Mouse (Mus musculus): ENCODE results near the gene Adarb2. TPM values are rescaled to one million over a fixed set of nuclear protein-coding genes. Genes with fewer than 3 reads are reported as not detected.

The Adarb2 gene
- polyA plus RNA-seq (2014; fragmentation: Nextera tagmentation; extraction: Ambion mirVana), result 6.9 and 10.9 TPM in 2 replicates

DNA sequence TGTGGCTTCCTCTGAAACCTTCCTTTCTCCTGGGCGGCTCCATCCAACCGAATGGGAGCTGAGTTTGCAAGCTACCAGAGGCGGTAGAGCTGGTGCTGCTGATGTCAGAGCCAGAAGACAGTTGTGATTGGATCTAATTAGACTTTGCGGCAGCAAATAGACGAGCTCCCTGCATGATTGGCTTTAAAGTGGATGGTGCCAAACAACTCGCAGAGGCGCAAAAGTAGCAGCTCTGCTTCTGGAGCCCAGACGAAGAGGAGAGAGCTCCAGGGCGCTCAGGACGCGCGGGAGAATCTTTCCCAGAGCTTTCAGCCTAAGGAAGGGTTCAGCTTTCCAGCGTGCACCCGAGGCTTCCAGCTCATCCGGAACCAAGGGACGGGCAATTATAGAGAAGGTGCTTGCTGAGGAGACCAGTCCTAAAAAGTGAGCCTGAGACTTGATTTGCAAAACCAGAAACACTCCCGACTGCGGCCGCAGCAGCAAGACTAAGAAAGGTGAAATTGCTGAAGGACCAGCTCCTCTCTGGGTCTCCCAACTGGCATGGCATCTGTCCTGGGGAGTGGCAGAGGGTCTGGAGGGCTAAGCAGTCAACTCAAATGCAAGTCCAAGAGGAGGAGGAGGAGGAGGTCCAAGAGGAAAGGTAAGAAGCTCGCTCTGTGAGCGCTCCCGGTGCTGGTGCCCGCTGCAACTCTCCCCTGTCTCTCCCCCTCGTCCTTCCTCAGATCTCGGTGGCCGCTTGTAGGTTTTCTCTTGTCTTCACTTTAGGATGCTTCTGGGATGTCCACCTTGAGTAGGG lies at the start of gene Adarb2:
Adarb2 (plus strand) TSS at position 186 of the 796 bp plus-strand sequence.
- WGBS, result under 1% methylated on average over 26 of the region's 26 CpGs
- Histone ChIP-seq H3K4me1 (ENCODE audit: control insufficient read depth, insufficient read depth, low read length) (peaks cover 10% of the 10 kb centered on the region), H3K27ac (ENCODE audit: low read depth, low read length) (no peak within 1 kb of the TSS), H3K9me3 (replicated peaks; ENCODE audit: control insufficient read depth, low read length) (no peaks in the 10 kb centered on the region), H3K4me3 (ENCODE audit: low read depth, low read length) (peak within 1 kb of the TSS; percentile 39), H3K27me3 (replicated peaks; ENCODE audit: control insufficient read depth, insufficient read depth, low read length) (no peaks in the 10 kb centered on the region), H3K4me2 (ENCODE audit: low read length) (peak within 1 kb of the TSS; percentile 89), H3K36me3 (ENCODE audit: control insufficient read depth, insufficient read depth, low read length) (no peaks in the 10 kb centered on the region), H3K9ac (ENCODE audit: low read length) (peak within 1 kb of the TSS; percentile 60)
- ATAC-seq (peak; percentile 94), DNase-seq (ENCODE audit: low spot score) (peak; percentile 93)

DNA sequence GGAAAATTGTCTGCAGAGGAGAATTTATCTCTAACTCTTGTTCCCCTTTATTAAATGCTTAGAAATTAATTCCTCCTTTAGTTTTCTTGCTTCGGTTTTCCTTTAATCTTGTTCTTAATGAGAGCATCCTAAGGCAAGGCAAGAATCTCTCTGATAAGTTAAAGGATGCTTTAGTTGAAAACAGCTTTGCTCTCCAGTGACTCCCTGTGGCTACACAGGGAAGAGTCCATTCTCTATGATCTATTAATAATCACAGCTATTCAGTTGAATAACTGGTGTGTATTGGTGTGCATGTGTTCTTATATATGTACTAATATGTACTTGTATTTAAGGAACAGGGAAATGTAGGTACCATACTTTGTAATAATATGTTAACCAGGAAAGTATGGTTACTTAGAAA lies 28.9 kb upstream of the Adarb2 start:
- no peak overlapping the region for H3K4me2 ChIP-seq (ENCODE audit: low read length)
- DNase-seq (ENCODE audit: low spot score), result peak; percentile 49
- H3K27ac ChIP-seq (ENCODE audit: low read depth, low read length), result no peak overlapping the region
- H3K4me1 ChIP-seq (ENCODE audit: control insufficient read depth, insufficient read depth, low read length), result no peaks in the 10 kb centered on the region
- no peak overlapping the region for H3K9ac ChIP-seq (ENCODE audit: low read length)
- H3K4me3 ChIP-seq (ENCODE audit: low read depth, low read length), result no peak overlapping the region
- no peaks in the 10 kb centered on the region for H3K27me3 ChIP-seq (replicated peaks; ENCODE audit: control insufficient read depth, insufficient read depth, low read length)
- WGBS, result 65% methylated on average over 1 of the region's 1 CpGs
- no peaks in the 10 kb centered on the region for H3K9me3 ChIP-seq (replicated peaks; ENCODE audit: control insufficient read depth, low read length)
- H3K36me3 ChIP-seq (ENCODE audit: control insufficient read depth, insufficient read depth, low read length), result no peaks in the 10 kb centered on the region
- ATAC-seq, result no peak

DNA sequence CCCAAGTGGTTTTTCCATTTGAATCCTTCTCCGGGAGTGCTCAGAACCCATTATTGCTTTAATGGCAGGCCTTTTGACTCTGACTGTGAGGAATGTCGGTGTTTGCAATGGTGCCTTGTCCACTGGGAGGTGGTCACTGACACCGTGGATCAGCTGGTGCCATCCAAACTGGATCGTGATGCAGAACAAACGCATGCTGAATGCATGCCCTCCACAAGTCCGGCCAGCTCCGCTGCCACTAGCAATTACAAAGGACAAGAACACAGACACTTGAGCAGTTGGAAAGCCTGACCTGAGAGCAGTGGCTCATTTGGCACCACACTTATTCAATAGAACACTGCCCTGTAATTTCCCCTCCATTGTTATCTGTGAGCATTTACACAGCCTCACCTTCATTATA lies 10.7 kb upstream of the Adarb2 start:
- Histone ChIP-seq H3K4me1 (ENCODE audit: control insufficient read depth, insufficient read depth, low read length) (no peaks in the 10 kb centered on the region), H3K4me2 (ENCODE audit: low read length) (no peak overlapping the region), H3K36me3 (ENCODE audit: control insufficient read depth, insufficient read depth, low read length) (no peaks in the 10 kb centered on the region), H3K4me3 (ENCODE audit: low read depth, low read length) (no peak overlapping the region), H3K9ac (ENCODE audit: low read length) (no peak overlapping the region), H3K9me3 (replicated peaks; ENCODE audit: control insufficient read depth, low read length) (no peaks in the 10 kb centered on the region), H3K27ac (ENCODE audit: low read depth, low read length) (no peak overlapping the region), H3K27me3 (replicated peaks; ENCODE audit: control insufficient read depth, insufficient read depth, low read length) (no peaks in the 10 kb centered on the region)
- 29% methylated on average over 7 of the region's 7 CpGs for WGBS
- ATAC-seq (no peak), DNase-seq (ENCODE audit: low spot score) (no peak)

DNA sequence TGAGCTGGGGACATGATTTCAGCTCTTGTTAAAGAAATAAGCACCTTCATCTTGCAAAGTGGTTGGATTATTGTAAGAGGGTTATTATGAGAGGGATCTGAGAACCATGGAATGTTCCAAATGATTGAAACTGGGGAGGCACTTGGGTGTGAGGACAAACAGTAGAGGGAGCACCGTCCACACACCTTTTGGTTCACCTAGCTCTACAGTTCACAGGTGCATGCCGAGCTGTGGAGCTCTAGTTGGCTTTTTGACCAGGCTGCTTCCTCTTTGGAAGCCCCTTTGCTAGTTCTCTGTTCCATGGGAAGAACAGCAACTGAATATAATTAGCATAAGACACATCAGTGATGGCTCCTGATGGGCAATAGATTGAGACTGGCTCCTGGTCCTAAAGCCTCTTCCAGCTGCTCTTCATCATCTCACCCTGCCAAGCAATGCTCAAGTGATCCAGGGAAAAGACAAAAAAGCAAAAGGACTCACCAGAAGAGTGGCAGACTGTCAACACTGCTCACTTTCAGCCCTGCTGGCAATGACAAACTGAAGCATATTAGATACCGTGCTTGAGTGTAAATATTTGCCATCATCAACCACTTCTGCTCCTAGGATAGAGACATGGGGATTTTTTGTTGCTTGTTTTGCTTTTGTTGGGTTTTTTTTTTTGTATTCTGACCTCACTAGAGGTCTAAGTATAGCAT lies 3.3 kb upstream of the Adarb2 start:
- no peak; the same call in 1 of the 2 replicates for ATAC-seq
- Histone ChIP-seq H3K4me3 (ENCODE audit: low read depth, low read length) (no peak overlapping the region), H3K9me3 (replicated peaks; ENCODE audit: control insufficient read depth, low read length) (no peaks in the 10 kb centered on the region), H3K27me3 (replicated peaks; ENCODE audit: control insufficient read depth, insufficient read depth, low read length) (no peaks in the 10 kb centered on the region), H3K36me3 (ENCODE audit: control insufficient read depth, insufficient read depth, low read length) (no peaks in the 10 kb centered on the region), H3K9ac (ENCODE audit: low read length) (no peak overlapping the region), H3K4me2 (ENCODE audit: low read length) (no peak overlapping the region), H3K27ac (ENCODE audit: low read depth, low read length) (no peak overlapping the region), H3K4me1 (ENCODE audit: control insufficient read depth, insufficient read depth, low read length) (peaks cover 10% of the 10 kb centered on the region)
- 68% methylated on average over 3 of the region's 3 CpGs for WGBS
- DNase-seq (ENCODE audit: low spot score), result peak; percentile 62

DNA sequence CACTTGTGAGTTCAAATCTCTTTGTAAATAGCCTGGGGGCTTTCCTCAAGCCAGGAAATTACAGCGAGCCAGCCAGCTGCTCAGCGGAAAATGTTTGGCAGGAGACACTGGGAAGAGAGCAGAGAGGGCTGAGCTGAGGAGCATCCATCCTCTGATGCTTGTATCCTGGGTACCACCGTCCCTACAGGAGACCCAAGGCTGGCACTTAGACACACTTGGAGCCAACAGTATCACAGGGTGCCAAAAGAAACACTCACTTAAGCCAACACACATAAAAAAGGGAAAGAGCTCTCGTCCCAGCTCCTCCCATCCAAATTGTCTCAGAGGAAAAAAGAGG lies 779 bp downstream of the Adarb2 start:
- Histone ChIP-seq H3K27me3 (replicated peaks; ENCODE audit: control insufficient read depth, insufficient read depth, low read length) (no peaks in the 10 kb centered on the region), H3K9ac (ENCODE audit: low read length) (peak overlapping the region; percentile 60), H3K36me3 (ENCODE audit: control insufficient read depth, insufficient read depth, low read length) (no peaks in the 10 kb centered on the region), H3K27ac (ENCODE audit: low read depth, low read length) (no peak overlapping the region), H3K4me2 (ENCODE audit: low read length) (peak overlapping the region; percentile 89), H3K4me3 (ENCODE audit: low read depth, low read length) (peak overlapping the region; percentile 39), H3K4me1 (ENCODE audit: control insufficient read depth, insufficient read depth, low read length) (peaks cover 10% of the 10 kb centered on the region), H3K9me3 (replicated peaks; ENCODE audit: control insufficient read depth, low read length) (no peaks in the 10 kb centered on the region)
- ATAC-seq (no peak), DNase-seq (ENCODE audit: low spot score) (peak; percentile 65)
- under 1% methylated on average over 4 of the region's 4 CpGs for WGBS

DNA sequence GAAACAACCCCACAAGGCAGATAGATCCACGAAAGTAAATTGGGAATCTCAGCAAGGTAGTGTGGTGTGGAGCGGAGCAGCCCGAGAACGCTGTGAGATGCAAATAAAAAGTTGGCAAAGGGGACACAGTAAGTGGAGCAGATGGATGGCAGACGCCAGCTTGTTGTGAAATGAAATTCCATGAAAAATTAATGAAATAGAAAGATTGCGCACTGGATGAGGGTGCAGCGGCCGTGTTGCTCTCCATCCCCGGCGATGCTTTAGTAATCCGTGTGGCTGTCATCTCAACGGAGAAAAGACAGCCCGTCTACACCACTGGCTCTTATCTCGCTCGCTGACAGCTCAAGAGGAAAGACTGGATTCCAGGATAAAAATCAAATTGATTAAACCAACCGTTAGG lies 4.7 kb downstream of the Adarb2 start:
- WGBS, result 60% methylated on average over 16 of the region's 16 CpGs
- ATAC-seq (peak; percentile 38; the same call in 1 of the 2 replicates), DNase-seq (ENCODE audit: low spot score) (peak; percentile 76)
- H3K4me3 ChIP-seq (ENCODE audit: low read depth, low read length), result no peak overlapping the region
- H3K27ac ChIP-seq (ENCODE audit: low read depth, low read length), result no peak overlapping the region
- H3K4me2 ChIP-seq (ENCODE audit: low read length), result peak overlapping the region; percentile 23
- no peaks in the 10 kb centered on the region for H3K36me3 ChIP-seq (ENCODE audit: control insufficient read depth, insufficient read depth, low read length)
- no peak overlapping the region for H3K9ac ChIP-seq (ENCODE audit: low read length)
- H3K4me1 ChIP-seq (ENCODE audit: control insufficient read depth, insufficient read depth, low read length), result peaks cover 10% of the 10 kb centered on the region
- no peaks in the 10 kb centered on the region for H3K27me3 ChIP-seq (replicated peaks; ENCODE audit: control insufficient read depth, insufficient read depth, low read length)
- no peaks in the 10 kb centered on the region for H3K9me3 ChIP-seq (replicated peaks; ENCODE audit: control insufficient read depth, low read length)

DNA sequence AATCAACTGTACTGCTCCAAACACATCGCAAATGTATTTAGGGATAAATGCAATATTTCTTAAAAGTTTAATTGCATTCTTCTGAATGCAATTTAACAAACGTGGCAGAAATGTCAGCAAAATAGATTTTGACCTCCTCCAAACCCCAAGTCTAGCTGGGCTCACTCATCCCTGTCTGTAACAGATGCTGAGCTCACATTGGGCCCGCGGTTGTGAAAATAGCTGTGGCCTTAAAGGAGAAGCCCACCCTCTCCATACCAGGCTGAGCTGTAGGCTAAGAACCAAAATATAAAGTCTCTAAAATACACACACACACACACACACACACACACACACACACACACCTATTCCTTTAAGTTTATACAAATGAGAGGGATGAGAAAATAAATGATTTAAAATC lies 8.1 kb downstream of the Adarb2 start:
- Histone ChIP-seq H3K4me1 (ENCODE audit: control insufficient read depth, insufficient read depth, low read length) (no peaks in the 10 kb centered on the region), H3K36me3 (ENCODE audit: control insufficient read depth, insufficient read depth, low read length) (no peaks in the 10 kb centered on the region), H3K4me2 (ENCODE audit: low read length) (no peak overlapping the region), H3K27me3 (replicated peaks; ENCODE audit: control insufficient read depth, insufficient read depth, low read length) (no peaks in the 10 kb centered on the region), H3K4me3 (ENCODE audit: low read depth, low read length) (no peak overlapping the region), H3K9ac (ENCODE audit: low read length) (no peak overlapping the region), H3K9me3 (replicated peaks; ENCODE audit: control insufficient read depth, low read length) (no peaks in the 10 kb centered on the region), H3K27ac (ENCODE audit: low read depth, low read length) (no peak overlapping the region)
- ATAC-seq, result no peak
- 74% methylated on average over 4 of the region's 4 CpGs for WGBS
- no peak for DNase-seq (ENCODE audit: low spot score)

DNA sequence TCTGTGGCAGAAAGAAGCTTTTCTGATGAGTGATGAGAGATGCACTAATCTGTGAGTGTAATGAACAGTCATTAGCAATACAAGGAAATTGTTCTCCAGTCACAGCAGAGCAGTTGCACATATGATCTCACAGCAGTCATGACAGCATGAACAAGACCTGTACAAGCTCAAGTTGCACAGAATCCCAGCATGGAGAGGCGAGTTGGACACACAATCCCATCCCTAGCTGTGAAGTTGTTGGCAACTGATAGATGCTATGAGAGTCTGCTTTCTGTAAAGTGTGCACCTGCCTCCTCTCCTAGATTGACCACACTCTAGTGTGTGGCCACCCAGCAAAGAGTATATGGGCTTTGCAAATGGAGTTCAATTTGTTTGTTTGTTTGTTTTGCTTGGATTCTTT lies 36.2 kb downstream of the Adarb2 start:
- Histone ChIP-seq H3K9ac (ENCODE audit: low read length) (no peak overlapping the region), H3K9me3 (replicated peaks; ENCODE audit: control insufficient read depth, low read length) (no peaks in the 10 kb centered on the region), H3K27ac (ENCODE audit: low read depth, low read length) (no peak overlapping the region), H3K4me3 (ENCODE audit: low read depth, low read length) (no peak overlapping the region), H3K27me3 (replicated peaks; ENCODE audit: control insufficient read depth, insufficient read depth, low read length) (no peaks in the 10 kb centered on the region), H3K4me1 (ENCODE audit: control insufficient read depth, insufficient read depth, low read length) (no peaks in the 10 kb centered on the region), H3K4me2 (ENCODE audit: low read length) (no peak overlapping the region), H3K36me3 (ENCODE audit: control insufficient read depth, insufficient read depth, low read length) (no peaks in the 10 kb centered on the region)
- no peak for DNase-seq (ENCODE audit: low spot score)
- 62% methylated on average over 1 of the region's 1 CpGs for WGBS
- ATAC-seq, result no peak
